Mouse (Mus musculus) adrenal gland, adult 2 months (tissue): Measurements from ENCODE around the gene Mthfd2l. TPM values are rescaled to one million over a fixed set of nuclear protein-coding genes. Genes with fewer than 3 reads are reported as not detected.

Experiments
- DNase-seq: peaks from one replicate; pipeline ENCODE4 v3.0.0; 2021
- polyA plus RNA-seq: library from polyadenylated mRNA; depleted of rRNA; stranded (reverse); fragments of >200 nt; gene quantifications from 2 replicates; pipeline ENCODE4 v1.2.3, GENCODE M21; 2012
- total RNA-seq, 2 experiments: library from RNA; stranded (reverse); gene quantifications; 2 replicates each; pipeline ENCODE4 v1.2.3; 2021

Mthfd2l gene
- total and polyA plus RNA-seq, 3 experiments, result 14.2 to 29.0 (median 20.4) TPM

GRCm38 (mm10) chr5:90945453-90945852, 14.5 kb downstream of the Mthfd2l start:
- no peak for DNase-seq

GRCm38 (mm10) chr5:90949499-90949898, 18.6 kb downstream of the Mthfd2l start:
- no peak for DNase-seq

- DNase-seq, result peak; percentile 47
These were observed 20.6 kb downstream of the Mthfd2l start for GRCm38 (mm10) chr5:90951475-90951874.

- DNase-seq, result no peak
These were observed 22.0 kb downstream of the Mthfd2l start for GRCm38 (mm10) chr5:90952731-90953481.

GRCm38 (mm10) chr5:90964316-90964715, 33.4 kb downstream of the Mthfd2l start:
- DNase-seq, result peak; percentile 16

- no peak for DNase-seq
These were observed 33.8 kb downstream of the Mthfd2l start for GRCm38 (mm10) chr5:90964764-90965163.

GRCm38 (mm10) chr5:90965386-90965785, 34.5 kb downstream of the Mthfd2l start:
- DNase-seq, result no peak

- peak; percentile 60 for DNase-seq
These were observed 46.3 kb downstream of the Mthfd2l start for GRCm38 (mm10) chr5:90977244-90977643.

GRCm38 (mm10) chr5:90980297-90980696, 49.4 kb downstream of the Mthfd2l start:
- DNase-seq, result no peak

- no peak for DNase-seq
These were observed 56.7 kb downstream of the Mthfd2l start for GRCm38 (mm10) chr5:90987605-90988004.

GRCm38 (mm10) chr5:90988149-90988548, 57.2 kb downstream of the Mthfd2l start:
- no peak for DNase-seq

- DNase-seq, result no peak
These were observed 57.7 kb downstream of the Mthfd2l start for GRCm38 (mm10) chr5:90988592-90988991.

GRCm38 (mm10) chr5:90999942-91000341, 69.0 kb downstream of the Mthfd2l start:
- no peak for DNase-seq

- DNase-seq, result no peak
These were observed 84.3 kb downstream of the Mthfd2l start for GRCm38 (mm10) chr5:91015216-91015615.

- DNase-seq, result no peak
These were observed 92.2 kb downstream of the Mthfd2l start for GRCm38 (mm10) chr5:91023114-91023513.

- no peak for DNase-seq
These were observed 96.2 kb downstream of the Mthfd2l start, which contains the start of gene Epgn for GRCm38 (mm10) chr5:91027164-91027563. Gene Epgn, plus strand, starts transcription at chr5:91027464.

- DNase-seq, result no peak
These were observed 96.9 kb downstream of the Mthfd2l start for GRCm38 (mm10) chr5:91027840-91028239.

GRCm38 (mm10) chr5:91030629-91031028, 99.7 kb downstream of the Mthfd2l start:
- DNase-seq, result no peak

GRCm38 (mm10) chr5:91035341-91035740, 104.4 kb downstream of the Mthfd2l start:
- no peak for DNase-seq

GRCm38 (mm10) chr5:91036628-91037027, 105.7 kb downstream of the Mthfd2l start:
- DNase-seq, result peak; percentile 59

GRCm38 (mm10) chr5:91037756-91038155, 106.8 kb downstream of the Mthfd2l start:
- DNase-seq, result no peak

- DNase-seq, result peak; percentile 15
These were observed 107.6 kb downstream of the Mthfd2l start for GRCm38 (mm10) chr5:91038547-91038946.

- no peak for DNase-seq
These were observed 108.0 kb downstream of the Mthfd2l start for GRCm38 (mm10) chr5:91038963-91039362.

- no peak for DNase-seq
These were observed 117.1 kb downstream of the Mthfd2l start for GRCm38 (mm10) chr5:91047987-91048386.
